Mouse (Mus musculus) cerebellum, adult 18-20 months (tissue): ENCODE results near the gene Tmem182.

Experiments used
- DNase-seq, 2 experiments: peaks; one replicate each; pipeline ENCODE4 v3.0.0; 2021

Gene Tmem182

DNA sequence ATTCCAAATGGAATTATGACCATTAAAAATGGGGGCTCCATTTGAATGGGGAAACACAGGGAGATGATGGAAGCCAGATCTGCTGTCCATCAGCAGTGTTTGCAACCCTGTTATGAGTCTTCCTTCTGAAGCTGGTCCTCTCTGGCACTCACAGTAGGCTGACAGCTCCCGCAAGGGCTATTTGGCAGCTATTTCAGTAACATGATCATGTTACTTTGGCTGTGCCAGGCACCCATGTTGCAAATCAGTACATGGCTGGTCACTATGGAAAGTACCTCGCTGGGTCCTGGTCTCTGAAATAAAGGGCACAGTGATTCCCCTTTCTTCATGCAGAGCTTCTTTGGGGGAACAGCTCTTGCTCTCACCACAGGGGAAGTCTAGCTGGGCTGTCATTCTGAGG lies 62.2 kb downstream of the Tmem182 start:
- no peak for DNase-seq

DNA sequence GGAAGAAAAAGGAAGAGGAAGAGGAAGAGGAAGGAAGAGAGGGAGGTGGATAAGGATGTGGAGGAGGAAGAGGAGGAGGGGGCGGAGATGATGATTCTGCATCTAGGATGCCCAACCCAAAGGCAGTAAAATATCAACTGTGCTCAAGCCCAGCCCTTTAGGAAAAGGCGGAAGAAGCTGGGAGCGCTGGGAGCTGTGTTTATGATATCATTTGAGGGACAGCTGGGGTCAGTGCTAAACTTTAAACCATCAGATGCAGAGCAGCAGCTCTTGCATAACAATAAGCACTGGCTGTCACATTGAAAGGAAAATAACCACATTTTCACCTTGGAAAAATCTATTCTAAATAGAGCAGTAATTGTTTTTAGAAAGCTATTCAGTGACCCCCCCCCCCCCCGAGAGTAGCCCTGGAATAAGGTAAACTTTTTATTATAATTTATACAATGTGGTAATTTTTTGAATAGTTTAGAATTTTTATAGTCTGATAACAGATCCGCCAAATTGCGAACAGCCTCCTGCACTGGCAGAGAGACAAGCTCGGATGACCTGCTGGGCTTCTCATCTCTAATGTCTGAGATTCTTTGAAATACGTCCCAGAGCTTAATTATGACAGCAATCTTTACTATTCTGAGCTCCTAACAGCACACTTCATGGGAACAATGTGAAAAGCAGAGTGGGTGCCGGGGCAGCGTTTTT lies 68.5 kb downstream of the Tmem182 start:
- no peak for DNase-seq

DNA sequence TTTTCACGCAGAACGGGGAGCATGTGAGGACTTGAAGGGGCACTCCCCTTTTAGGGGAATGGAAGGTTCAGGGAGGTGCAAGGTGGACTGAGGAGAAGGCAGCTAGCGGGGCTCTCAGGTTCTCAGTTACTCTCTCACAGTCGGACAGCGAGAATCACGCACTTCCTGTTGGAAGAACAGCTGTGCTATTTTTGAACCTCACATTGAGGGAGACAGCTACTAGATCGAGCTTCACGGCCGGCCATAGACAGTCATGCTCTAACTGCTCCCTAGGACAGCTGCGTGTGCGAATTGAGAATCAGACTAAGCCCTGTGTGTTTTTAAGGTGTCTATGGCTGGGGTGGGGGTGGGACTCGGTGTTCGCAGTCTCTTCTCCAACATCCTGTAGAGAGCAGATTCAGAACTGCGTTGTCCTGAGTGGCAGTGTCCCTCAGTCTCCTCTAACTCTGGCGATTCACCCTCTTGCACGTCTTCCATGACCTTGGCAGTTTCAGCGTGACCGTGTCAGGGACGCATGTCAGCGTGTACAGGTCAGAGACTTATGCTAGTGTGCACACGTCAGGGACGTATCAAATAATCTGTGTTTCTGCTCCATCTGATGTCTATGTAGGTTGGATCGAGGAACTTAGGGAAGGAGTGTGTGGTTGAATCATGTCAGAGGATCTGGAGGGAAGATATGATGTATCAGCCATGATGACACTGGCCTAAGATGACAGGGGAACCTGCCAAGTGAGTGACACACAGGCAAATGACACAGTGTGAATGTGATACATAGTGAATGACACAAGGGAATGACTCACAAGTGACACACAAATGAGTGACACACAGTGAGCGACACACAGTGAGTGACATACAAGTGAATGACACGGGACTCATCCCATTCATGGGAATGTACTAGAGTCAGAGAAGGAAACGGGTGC lies 69.3 kb downstream of the Tmem182 start:
- no peak for DNase-seq

DNA sequence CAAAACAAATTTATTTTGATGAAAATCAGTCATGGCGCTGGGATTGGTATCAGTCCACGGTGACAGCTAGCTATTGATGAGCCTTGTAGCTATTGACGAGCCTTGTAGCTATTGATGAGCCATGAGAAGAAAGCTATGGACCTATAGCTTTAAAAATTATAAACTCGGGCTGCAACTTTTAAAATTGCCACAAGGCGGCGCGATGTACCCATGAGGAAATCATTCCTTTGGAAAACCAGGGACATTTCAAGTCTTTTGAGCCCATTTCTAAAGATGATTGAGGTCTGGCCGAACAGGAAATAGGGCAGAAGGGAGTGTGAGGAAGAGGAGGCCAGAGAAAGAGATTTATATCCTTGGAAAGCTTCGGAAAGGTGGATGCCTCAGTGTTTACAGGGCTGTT lies 73.7 kb downstream of the Tmem182 start:
- DNase-seq = peak; percentile 8 to 21

DNA sequence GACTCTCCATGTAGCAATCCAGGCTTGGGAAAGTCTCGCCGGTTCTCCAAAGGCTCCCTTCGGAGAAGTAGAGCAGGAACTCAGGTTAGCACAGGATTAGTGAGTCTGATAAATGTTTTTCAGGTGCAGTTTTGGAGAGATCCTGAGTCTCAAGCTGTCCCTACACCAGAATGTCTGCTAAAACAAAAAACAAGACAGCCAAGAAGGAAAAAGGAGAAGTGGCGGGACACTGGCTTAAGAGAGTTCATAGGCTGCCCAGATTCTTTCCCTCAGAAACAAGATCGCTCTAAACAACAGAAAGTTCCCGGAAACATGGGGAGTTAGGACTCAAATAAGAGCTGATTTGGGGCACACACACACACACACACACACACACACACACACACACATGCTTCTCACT lies 74.1 kb downstream of the Tmem182 start:
- DNase-seq = no peak

DNA sequence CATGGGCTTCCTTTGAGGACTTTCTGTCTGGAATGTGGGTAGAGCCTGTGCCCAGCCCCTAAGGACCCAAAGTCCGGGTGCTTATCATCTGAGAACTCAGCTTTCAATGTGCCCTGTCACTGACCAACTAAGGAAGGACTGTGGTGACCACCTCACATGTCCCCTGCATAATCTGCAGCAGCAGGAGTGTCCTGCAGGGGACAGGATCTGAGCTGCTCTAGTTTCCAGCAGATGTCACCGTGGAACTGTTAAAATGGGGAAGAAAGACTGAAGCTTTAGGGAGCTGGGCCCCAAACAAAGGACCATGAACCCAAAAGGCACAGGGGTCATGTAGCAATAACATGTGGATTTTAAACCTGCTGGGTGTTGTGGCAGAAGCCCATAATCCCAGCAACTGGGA lies 75.1 kb downstream of the Tmem182 start:
- no peak for DNase-seq

DNA sequence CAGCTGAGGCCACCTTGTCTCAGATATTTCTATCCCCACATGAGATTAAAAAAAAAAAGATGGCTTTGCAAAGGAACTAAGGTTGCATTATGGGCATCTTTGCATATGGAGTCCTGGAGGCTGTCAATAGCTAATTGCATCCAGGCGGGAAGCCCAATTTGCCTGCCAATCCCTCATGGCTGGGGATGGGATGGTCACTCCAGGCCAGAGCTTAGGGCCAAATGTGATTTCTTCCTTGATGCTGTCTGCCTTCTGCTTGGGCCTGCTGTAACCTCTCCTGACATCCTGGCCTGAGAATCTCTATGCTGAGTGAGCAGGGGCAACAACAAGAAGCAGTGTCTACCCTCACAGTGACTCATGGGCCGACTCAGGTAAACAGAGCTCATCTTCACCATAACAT lies 78.5 kb downstream of the Tmem182 start:
- no peak for DNase-seq

DNA sequence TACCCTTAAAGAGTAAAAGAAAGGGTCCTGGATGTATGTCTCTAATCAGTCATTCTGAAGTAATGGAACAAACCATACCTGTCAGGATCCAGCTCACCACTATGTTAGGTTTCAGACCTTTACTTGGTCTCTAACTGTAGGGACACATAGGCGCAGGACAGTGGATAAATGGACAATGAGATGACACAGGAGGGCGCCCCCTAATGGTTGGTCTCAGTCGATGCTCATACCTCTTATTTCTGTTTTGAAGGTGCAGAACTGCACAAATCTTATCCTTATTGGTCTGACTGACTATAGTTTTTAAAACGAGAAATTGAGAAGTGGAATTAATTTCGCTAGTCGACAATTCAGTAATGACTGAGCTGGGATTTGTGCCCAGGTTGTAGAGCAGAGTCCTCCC lies 79.5 kb downstream of the Tmem182 start:
- DNase-seq = no peak

DNA sequence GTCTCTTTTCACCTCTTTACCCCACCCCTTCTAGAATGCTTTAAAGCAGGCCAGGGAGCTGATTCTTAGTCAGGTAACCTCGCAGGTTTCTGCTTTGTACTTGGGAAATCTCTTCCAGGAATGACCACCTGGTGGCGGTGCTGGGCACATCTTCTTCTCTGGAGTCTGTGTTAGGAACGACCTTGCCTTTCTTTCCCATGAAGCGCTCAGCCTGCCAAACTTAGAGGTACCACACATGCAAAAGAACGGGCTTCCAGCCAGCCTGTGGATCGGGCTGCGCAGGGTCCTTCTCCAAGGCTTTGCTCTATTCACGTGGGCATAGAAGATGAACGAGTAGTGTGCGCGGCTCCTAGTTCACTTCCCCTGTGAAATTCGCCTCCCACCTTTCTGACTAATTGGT lies 82.3 kb downstream of the Tmem182 start:
- DNase-seq = peak; percentile 19 to 21

DNA sequence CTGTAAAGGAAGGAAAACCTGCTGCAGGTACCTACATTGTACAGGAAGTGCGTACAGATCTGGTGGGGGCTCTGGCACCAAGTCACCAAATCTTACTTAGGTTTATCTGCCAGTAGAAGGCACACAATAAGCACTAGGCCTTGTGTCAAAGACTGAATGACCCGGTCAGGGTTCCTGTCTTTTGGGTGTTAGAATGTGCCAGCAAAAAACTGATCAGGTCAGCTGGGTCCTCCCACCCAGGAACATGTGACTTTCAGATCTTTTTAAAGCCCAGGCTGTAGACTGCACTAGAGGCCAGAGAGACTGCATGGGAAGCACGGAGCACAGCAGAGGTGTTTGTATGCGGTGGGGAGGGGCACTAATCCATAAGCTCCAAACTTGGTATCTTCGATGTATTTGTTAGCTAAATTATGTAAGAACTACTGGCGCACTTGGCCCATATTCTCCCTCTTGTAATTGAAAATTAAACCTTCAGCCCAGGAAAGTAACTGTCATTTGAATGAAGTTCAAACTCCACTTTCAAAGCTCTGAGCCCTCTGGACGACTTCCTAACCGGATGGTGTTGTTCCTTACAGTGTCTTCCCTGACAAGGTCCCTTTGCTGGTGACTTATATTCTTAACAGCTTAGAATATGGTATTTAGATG lies 83.1 kb downstream of the Tmem182 start:
- DNase-seq = no peak

DNA sequence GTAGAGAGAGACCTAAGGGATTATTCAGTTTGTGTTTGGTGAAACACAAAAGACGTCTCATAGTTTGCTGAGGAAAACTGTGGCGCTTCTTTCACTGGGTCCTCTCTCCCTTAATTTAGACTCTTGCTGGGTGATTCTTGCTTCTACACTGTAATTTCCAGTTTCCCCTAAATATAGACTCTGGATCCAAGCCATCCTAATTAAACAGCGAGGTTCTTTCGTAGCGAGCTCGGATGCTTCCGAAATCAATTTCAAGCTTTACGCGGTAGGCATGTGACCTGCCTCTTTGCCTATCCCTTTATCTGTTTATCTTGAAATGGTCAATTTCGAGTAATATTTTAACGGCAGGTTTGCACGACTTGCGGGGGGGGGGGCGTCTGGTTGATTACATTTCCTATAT lies 84.2 kb downstream of the Tmem182 start:
- no peak for DNase-seq

DNA sequence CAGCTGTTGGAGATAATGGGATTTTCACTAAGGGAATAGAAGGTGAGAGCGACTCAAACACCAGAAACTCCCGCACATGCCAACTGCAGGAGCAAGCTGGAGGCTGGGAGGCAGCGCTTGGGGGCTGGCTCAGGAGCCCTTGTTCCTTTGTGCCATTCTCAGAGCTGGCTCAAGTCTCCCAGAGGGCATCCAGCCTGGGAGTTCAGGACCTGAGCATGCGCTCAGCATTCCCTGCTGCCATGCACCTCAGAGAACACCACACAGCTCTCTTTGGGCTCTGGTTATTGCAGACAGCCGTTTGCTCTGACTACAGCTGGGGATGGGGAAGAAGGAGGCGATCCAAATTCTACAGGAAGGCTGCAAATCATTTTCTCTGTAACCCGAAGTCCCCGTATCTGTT lies 84.8 kb downstream of the Tmem182 start:
- DNase-seq = no peak

DNA sequence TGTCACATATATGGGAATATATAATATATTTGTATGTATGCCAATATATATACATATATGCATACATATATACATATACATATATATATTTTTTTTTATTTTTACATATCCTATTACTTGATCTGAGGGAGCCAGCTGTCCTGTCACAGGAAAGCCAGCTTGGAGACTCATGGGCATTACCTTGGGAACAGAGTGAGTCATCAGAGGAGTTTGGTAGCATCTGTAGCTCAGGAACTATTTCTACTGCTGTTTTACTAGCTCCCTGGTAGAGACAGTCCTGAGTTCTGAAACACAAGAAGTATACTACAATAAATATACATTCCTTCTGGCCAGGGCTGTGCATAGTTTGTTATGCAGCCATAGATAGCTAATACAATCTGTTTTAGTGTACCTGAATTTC lies 98.3 kb downstream of the Tmem182 start:
- no peak for DNase-seq
